Mouse (Mus musculus) kidney, postnatal 0 days (tissue): ENCODE measurements at regions not wholly inside any gene's neighbourhood (a gene's known extent, or its start where the extent isn't known, plus 50 kb on each side); places are given as distances from the start of the nearest gene placed in this dataset.

Experiments
- ATAC-seq: fragments of 200-750 bp; cut with Nextera tagmentation; replicated peaks from 2 replicates; pipeline ENCODE4 v1.8.0; 2017; ENCODE audit warnings: low read depth, moderate number of reproducible peaks, moderate TSS enrichment, moderate library complexity; ENCODE audit not compliant: low FRiP score
- DNase-seq: peaks from one replicate; pipeline ENCODE4 v3.0.0-alpha.2; 2016; ENCODE audit warnings: low spot score
- H3K27ac ChIP-seq: fragments of 300-500 bp; sonication (generic); 2 replicates; pipeline ENCODE4 v1.5.1; 2014; ENCODE audit warnings: mild to moderate bottlenecking
- H3K27me3 ChIP-seq: fragments of 300-500 bp; sonication (generic); 2 replicates; pipeline ENCODE4 v1.6.1; 2014; ENCODE audit warnings: low read length, mixed read lengths; ENCODE audit not compliant: insufficient read depth
- H3K36me3 ChIP-seq: fragments of 300-500 bp; sonication (generic); 2 replicates; pipeline ENCODE4 v1.6.1; 2014; ENCODE audit warnings: low read length, mixed read lengths; ENCODE audit not compliant: insufficient read depth
- H3K4me1 ChIP-seq: fragments of 300-500 bp; sonication (generic); replicated peaks from 2 replicates; pipeline ENCODE4 v1.6.1; 2014; ENCODE audit warnings: antibody characterized with exemption, low read length, mixed read lengths; ENCODE audit not compliant: insufficient read depth
- H3K4me2 ChIP-seq: fragments of 300-500 bp; sonication (generic); 2 replicates; pipeline ENCODE4 v1.6.1; 2014; ENCODE audit warnings: mild to moderate bottlenecking, low read length, moderate library complexity, mixed read lengths
- H3K4me3 ChIP-seq: fragments of 300-500 bp; sonication (generic); replicated peaks from 2 replicates; pipeline ENCODE4 v1.5.1; 2014; ENCODE audit warnings: low read depth, low read length
- H3K9ac ChIP-seq: fragments of 300-500 bp; sonication (generic); 2 replicates; pipeline ENCODE4 v1.6.1; 2014; ENCODE audit warnings: low read depth, low read length
- H3K9me3 ChIP-seq: fragments of 300-500 bp; sonication (generic); replicated peaks from 2 replicates; pipeline ENCODE4 v1.6.1; 2016; ENCODE audit warnings: low read length, inconsistent platforms, mixed read lengths
- CTCF ChIP-seq: IDR thresholded peaks from 2 replicates; pipeline ENCODE4 v1.5.1; 2016; ENCODE audit warnings: antibody characterized with exemption, low read depth, mild to moderate bottlenecking, moderate library complexity
- WGBS: fragments of 180-500 bp; shearing (Covaris S2); extraction: QIAGEN DNeasy Blood & Tissue Kit; methylation state at CpG from one replicate; pipeline ENCODE4 v1.1.7; 2014; 5-methylcytosine and 5-hydroxymethylcytosine counted together

DNA sequence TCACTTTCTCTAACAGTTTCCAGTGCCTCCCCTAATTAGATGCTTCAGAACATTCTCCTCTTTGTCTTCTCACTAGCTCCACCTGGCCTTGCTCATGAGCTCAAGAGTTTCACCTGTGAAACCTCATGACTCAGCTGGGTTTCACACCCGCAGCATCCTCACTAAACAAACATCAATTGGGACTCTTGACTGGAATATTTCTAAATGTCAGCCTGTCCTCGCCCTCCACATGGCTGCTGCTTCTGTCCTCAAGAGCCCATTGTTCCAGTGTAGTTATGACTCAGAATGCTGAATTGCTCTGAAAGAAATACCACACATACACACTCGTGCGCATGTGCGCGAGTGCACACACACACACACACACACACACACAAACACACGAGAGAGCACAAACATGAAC is 407.2 kb downstream of the Prss52 start:
- H3K27me3 ChIP-seq = no peaks in the 10 kb centered on the region
- ATAC-seq = no peak
- H3K9ac ChIP-seq = no peak overlapping the region
- H3K36me3 ChIP-seq = no peaks in the 10 kb centered on the region
- no peaks in the 10 kb centered on the region for H3K9me3 ChIP-seq
- DNase-seq = no peak
- H3K27ac ChIP-seq = no peak overlapping the region
- no peak overlapping the region for H3K4me2 ChIP-seq
- no peak overlapping the region for H3K4me3 ChIP-seq
- TF ChIP-seq CTCF = no peak
- H3K4me1 ChIP-seq = no peaks in the 10 kb centered on the region
- 91% methylated on average over 7 of the region's 7 CpGs for WGBS

DNA sequence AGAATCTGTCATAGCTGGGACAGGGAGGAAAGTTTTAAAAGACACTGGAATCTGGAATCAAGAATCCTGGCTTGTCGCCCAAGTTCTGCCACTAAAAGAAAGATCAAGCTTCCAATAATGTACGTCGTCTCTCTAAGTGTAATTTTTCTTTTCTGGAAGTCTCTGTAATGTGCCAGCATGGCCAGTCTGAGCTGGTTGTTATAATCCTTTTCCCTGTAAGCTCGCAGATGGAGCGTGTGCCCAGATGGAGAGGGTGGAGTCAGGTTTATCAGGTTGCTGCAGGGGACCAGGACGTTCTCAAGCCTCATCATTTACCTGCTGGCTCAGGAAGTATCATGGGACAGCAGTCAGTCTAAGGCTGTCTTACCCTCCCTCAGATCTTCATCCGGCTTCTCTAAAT is 408.6 kb downstream of the Prss52 start:
- TF ChIP-seq CTCF = no peak
- Histone ChIP-seq H3K4me2 (no peak overlapping the region), H3K27ac (no peak overlapping the region), H3K9me3 (no peaks in the 10 kb centered on the region), H3K4me1 (no peaks in the 10 kb centered on the region), H3K36me3 (no peaks in the 10 kb centered on the region), H3K27me3 (no peaks in the 10 kb centered on the region), H3K9ac (no peak overlapping the region), H3K4me3 (no peak overlapping the region)
- ATAC-seq = no peak
- WGBS = 63% methylated on average over 7 of the region's 7 CpGs
- no peak for DNase-seq

DNA sequence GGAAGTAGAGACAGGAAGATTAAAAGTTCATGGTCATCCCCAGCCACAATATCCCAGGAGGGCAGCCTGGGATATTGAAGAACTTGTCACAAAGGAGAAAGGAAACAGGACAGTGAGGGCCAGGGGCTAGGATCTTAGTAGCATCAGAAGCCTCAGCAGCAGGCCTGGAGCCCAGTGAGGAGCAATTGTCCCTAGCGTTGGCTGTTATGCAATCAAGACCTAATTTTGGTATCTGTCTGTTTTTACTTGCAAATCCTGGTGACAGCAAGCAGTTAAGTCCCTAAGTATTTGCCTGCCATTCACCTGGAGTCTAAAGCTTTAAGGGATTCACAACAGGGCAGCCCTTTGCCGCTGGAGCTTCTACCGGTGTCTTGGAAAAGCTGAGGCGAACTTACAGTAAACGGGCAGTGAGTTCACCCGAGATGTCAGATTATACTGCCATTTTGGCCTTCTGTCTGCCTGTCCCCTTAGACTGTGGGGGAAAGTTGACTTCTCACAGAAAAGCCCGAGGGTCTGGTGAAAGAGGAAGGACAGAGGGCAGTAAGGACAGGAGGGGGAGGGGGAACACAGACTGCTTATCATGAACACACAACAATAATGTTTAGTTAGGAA is 413.6 kb downstream of the Prss52 start:
- Histone ChIP-seq H3K4me2 (no peak overlapping the region), H3K27ac (no peak overlapping the region), H3K4me1 (no peaks in the 10 kb centered on the region), H3K9ac (no peak overlapping the region), H3K36me3 (no peaks in the 10 kb centered on the region), H3K27me3 (no peaks in the 10 kb centered on the region), H3K9me3 (no peaks in the 10 kb centered on the region), H3K4me3 (no peak overlapping the region)
- ATAC-seq (no peak), DNase-seq (no peak)
- no peak for TF ChIP-seq CTCF
- WGBS = 45% methylated on average over 7 of the region's 7 CpGs

DNA sequence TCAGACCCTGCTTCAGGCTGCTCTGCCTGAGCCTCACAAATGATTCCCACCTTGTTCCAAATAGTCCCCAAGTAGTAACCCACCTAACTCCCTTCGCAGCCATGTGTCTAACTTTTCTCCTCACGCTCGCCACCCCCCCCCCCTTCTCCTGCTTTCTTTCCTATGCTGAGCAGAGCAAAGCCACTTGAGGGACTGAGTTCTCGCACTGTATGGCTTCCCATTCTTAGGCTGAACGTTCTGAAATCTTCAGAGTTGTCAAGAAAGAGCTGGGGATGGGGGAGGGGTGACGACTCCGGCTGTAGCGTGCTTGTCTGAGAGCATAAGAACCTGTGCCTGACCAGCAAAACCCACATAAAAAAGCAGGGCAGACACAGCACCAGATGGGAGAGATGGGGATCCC is 420.6 kb downstream of the Prss52 start:
- H3K4me1 ChIP-seq = no peaks in the 10 kb centered on the region
- H3K27me3 ChIP-seq = no peaks in the 10 kb centered on the region
- H3K4me2 ChIP-seq = no peak overlapping the region
- TF ChIP-seq CTCF = no peak
- ATAC-seq (no peak), DNase-seq (no peak)
- H3K27ac ChIP-seq = no peak overlapping the region
- no peaks in the 10 kb centered on the region for H3K36me3 ChIP-seq
- no peak overlapping the region for H3K4me3 ChIP-seq
- H3K9me3 ChIP-seq = no peaks in the 10 kb centered on the region
- 50% methylated on average over 7 of the region's 8 CpGs for WGBS
- no peak overlapping the region for H3K9ac ChIP-seq

DNA sequence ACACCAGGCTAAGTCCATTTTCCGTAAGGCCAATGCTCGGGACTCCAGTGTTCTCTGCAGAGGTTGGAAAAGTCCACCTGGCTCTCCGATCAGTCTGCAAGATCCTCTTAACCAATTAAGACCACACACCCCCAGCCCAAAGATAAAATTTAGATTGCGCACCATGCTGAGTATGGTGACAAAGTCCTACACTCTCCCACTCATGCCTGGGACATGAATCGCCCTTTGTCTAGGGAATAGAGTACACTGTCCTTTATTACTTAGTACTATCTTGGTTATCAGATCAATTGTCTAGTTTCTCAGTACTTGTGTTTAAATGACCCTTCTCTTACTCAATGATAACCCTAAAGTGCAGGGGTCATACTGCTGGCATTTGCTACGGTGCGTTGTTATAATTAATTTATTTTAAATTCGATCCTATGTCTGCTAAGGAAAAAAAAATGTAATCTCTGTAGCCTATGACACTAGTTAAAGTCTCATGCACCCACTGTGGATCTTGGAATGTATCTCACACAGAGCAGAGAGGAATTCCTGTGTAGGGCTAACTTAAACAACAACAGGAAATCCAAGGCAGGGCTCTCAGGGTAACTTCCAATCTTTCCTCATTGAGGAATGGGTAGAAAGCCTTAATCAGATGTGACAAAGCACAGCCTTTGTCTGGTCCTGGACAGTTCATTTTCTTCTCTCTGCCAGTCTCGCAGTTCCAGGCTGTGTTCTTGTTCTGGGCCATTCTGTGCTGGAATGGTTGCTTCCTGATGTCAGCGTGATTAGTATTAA is 421.4 kb downstream of the Prss52 start:
- TF ChIP-seq CTCF = no peak
- H3K4me2 ChIP-seq = no peak overlapping the region
- H3K9me3 ChIP-seq = no peaks in the 10 kb centered on the region
- no peak for DNase-seq
- no peaks in the 10 kb centered on the region for H3K27me3 ChIP-seq
- H3K4me3 ChIP-seq = no peak overlapping the region
- no peaks in the 10 kb centered on the region for H3K4me1 ChIP-seq
- no peak for ATAC-seq
- H3K27ac ChIP-seq = no peak overlapping the region
- no peak overlapping the region for H3K9ac ChIP-seq
- no peaks in the 10 kb centered on the region for H3K36me3 ChIP-seq
- 65% methylated on average over 10 of the region's 10 CpGs for WGBS

DNA sequence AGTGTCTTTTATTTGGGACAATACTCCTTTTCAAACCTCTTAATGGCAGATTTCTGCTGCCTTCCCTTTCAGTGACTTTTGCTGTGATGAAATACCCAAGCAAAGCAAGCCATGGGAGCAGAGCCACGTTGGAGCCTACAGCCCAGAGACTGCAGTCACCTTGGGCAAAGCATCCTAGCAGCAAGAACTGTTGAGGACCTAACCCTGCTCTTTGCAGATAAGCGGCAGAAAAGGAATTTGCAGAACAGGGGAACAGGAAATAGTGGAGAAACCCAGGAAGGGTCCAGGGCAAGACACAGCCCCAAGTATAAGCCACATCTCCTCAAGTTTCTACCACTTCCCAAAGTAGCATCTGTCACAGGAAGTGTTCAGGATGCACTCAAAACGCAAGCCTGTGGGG is 426.5 kb downstream of the Prss52 start:
- Histone ChIP-seq H3K4me1 (no peaks in the 10 kb centered on the region), H3K27ac (no peak overlapping the region), H3K27me3 (no peaks in the 10 kb centered on the region), H3K9me3 (no peaks in the 10 kb centered on the region), H3K36me3 (no peaks in the 10 kb centered on the region), H3K4me3 (no peak overlapping the region), H3K9ac (no peak overlapping the region), H3K4me2 (no peak overlapping the region)
- WGBS = 70% methylated on average over 3 of the region's 3 CpGs
- TF ChIP-seq CTCF = no peak
- DNase-seq (no peak), ATAC-seq (no peak)
